Mouse (Mus musculus): Measurements from ENCODE around the gene H2-T23. TPM values are rescaled to one million over a fixed set of nuclear protein-coding genes. Genes with fewer than 3 reads are reported as not detected.
A peak's percentile ranks its signal among the peaks of the same experiment; 100 is the strongest.
"Not testable (repeated sequence)": the region's sequence is repeated elsewhere in the genome, so short reads cannot be mapped to it uniquely, and the experiment has no call there.

H2-T23 gene
- polyA plus RNA-seq, 1 experiment from 2014 or later, result 52.8 TPM

GRCm38 (mm10) chr17:36034524-36034923 is 1.9 kb upstream of the H2-T23 start:
- H3K4me3 ChIP-seq (replicated peaks); H3K27me3 ChIP-seq; H3K9me3 ChIP-seq (replicated peaks); H3K36me3 ChIP-seq (replicated peaks); H3K4me2 ChIP-seq; H3K9ac ChIP-seq: not testable (repeated sequence)
- 65% methylated on average over 3 of the region's 3 CpGs for WGBS (ENCODE audit: insufficient replicate concordance)
- Histone ChIP-seq H3K27ac (replicated peaks) (peak overlapping the region; percentile 19; the same call in 1 of the 2 replicates), H3K4me1 (replicated peaks) (peaks cover 27% of the 10 kb centered on the region)
- ATAC-seq (ENCODE audit: insufficient read depth), result peak; percentile 45

GRCm38 (mm10) chr17:36031583-36032331 is 898 bp downstream of the H2-T23 start:
- WGBS (ENCODE audit: insufficient replicate concordance), result 1% methylated on average over 40 of the region's 40 CpGs
- H3K36me3 ChIP-seq (replicated peaks); H3K27me3 ChIP-seq; H3K9me3 ChIP-seq (replicated peaks): not testable (repeated sequence)
- peak overlapping the region; percentile 86 for H3K4me2 ChIP-seq
- peak overlapping the region; percentile 68 for H3K4me3 ChIP-seq (replicated peaks)
- peak overlapping the region; percentile 69 for H3K9ac ChIP-seq
- H3K4me1 ChIP-seq (replicated peaks), result peaks cover 36% of the 10 kb centered on the region
- peak overlapping the region; percentile 76 for H3K27ac ChIP-seq (replicated peaks)
- ATAC-seq (ENCODE audit: insufficient read depth), result peak; percentile 41

- H3K4me1 ChIP-seq (replicated peaks), result peaks cover 36% of the 10 kb centered on the region
- not testable (repeated sequence) for H3K9me3 ChIP-seq (replicated peaks); ATAC-seq (ENCODE audit: insufficient read depth); H3K36me3 ChIP-seq (replicated peaks); H3K27me3 ChIP-seq
- peak overlapping the region; percentile 68 for H3K4me3 ChIP-seq (replicated peaks)
- 69% methylated on average over 8 of the region's 8 CpGs for WGBS (ENCODE audit: insufficient replicate concordance)
- H3K4me2 ChIP-seq, result peak overlapping the region; percentile 86
- H3K27ac ChIP-seq (replicated peaks), result peak overlapping the region; percentile 76
- peak overlapping the region; percentile 43 for H3K9ac ChIP-seq
These were observed 1.7 kb downstream of the H2-T23 start for GRCm38 (mm10) chr17:36030703-36031582.

- not testable (repeated sequence) for H3K36me3 ChIP-seq (replicated peaks); H3K27me3 ChIP-seq; H3K9me3 ChIP-seq (replicated peaks); H3K4me3 ChIP-seq (replicated peaks); H3K9ac ChIP-seq
- 67% methylated on average over 4 of the region's 4 CpGs for WGBS (ENCODE audit: insufficient replicate concordance)
- H3K4me2 ChIP-seq, result peak overlapping the region; percentile 86
- H3K27ac ChIP-seq (replicated peaks), result peak overlapping the region; percentile 53
- H3K4me1 ChIP-seq (replicated peaks), result peaks cover 40% of the 10 kb centered on the region
- ATAC-seq (ENCODE audit: insufficient read depth), result peak; percentile 23
These were observed 2.5 kb downstream of the H2-T23 start for GRCm38 (mm10) chr17:36030046-36030702.

GRCm38 (mm10) chr17:36028879-36029619 is 3.6 kb downstream of the H2-T23 start:
- Histone ChIP-seq H3K27ac (replicated peaks) (no peak overlapping the region), H3K36me3 (replicated peaks) (no peaks in the 10 kb centered on the region), H3K27me3 (no peaks in the 10 kb centered on the region; the same call in 1 of the 2 replicates), H3K4me1 (replicated peaks) (peaks cover 49% of the 10 kb centered on the region), H3K4me2 (no peak overlapping the region), H3K9ac (no peak overlapping the region), H3K9me3 (replicated peaks) (no peaks in the 10 kb centered on the region), H3K4me3 (replicated peaks) (no peak overlapping the region)
- no peak for ATAC-seq (ENCODE audit: insufficient read depth)
- 76% methylated on average over 7 of the region's 7 CpGs for WGBS (ENCODE audit: insufficient replicate concordance)

GRCm38 (mm10) chr17:36027663-36028062 is 5.0 kb downstream of the H2-T23 start:
- peaks cover 61% of the 10 kb centered on the region for H3K4me1 ChIP-seq (replicated peaks)

GRCm38 (mm10) chr17:36025901-36026300 is 6.8 kb downstream of the H2-T23 start:
- no peak for ATAC-seq (ENCODE audit: insufficient read depth)
- no peak overlapping the region for H3K27ac ChIP-seq (replicated peaks)
- no peaks in the 10 kb centered on the region for H3K9me3 ChIP-seq (replicated peaks)
- no peak overlapping the region for H3K4me3 ChIP-seq (replicated peaks)
- peaks cover 67% of the 10 kb centered on the region for H3K4me1 ChIP-seq (replicated peaks)
- H3K36me3 ChIP-seq (replicated peaks), result no peaks in the 10 kb centered on the region
- no peaks in the 10 kb centered on the region for H3K27me3 ChIP-seq
- 75% methylated on average over 4 of the region's 4 CpGs for WGBS (ENCODE audit: insufficient replicate concordance)
- no peak overlapping the region for H3K9ac ChIP-seq
- H3K4me2 ChIP-seq, result no peak overlapping the region

More at GRCm38 (mm10) chr17:36027663-36028062, 5.0 kb downstream of the H2-T23 start:
- H3K27ac ChIP-seq (replicated peaks), result no peak overlapping the region
- H3K9me3 ChIP-seq (replicated peaks), result no peaks in the 10 kb centered on the region
- H3K9ac ChIP-seq, result no peak overlapping the region
- no peaks in the 10 kb centered on the region; the same call in 1 of the 2 replicates for H3K27me3 ChIP-seq
- no peaks in the 10 kb centered on the region for H3K36me3 ChIP-seq (replicated peaks)
- ATAC-seq (ENCODE audit: insufficient read depth), result no peak
- WGBS (ENCODE audit: insufficient replicate concordance), result 79% methylated on average over 4 of the region's 4 CpGs
- H3K4me2 ChIP-seq, result no peak overlapping the region
- H3K4me3 ChIP-seq (replicated peaks), result no peak overlapping the region

- no peaks in the 10 kb centered on the region for H3K27me3 ChIP-seq
- no peaks in the 10 kb centered on the region for H3K9me3 ChIP-seq (replicated peaks)
- no peak overlapping the region for H3K9ac ChIP-seq
- peaks cover 64% of the 10 kb centered on the region for H3K4me1 ChIP-seq (replicated peaks)
- WGBS (ENCODE audit: insufficient replicate concordance), result 64% methylated on average over 5 of the region's 5 CpGs
- H3K4me2 ChIP-seq, result no peak overlapping the region
- no peaks in the 10 kb centered on the region for H3K36me3 ChIP-seq (replicated peaks)
- H3K27ac ChIP-seq (replicated peaks), result no peak overlapping the region
- no peak for ATAC-seq (ENCODE audit: insufficient read depth)
- no peak overlapping the region for H3K4me3 ChIP-seq (replicated peaks)
These were observed 7.5 kb downstream of the H2-T23 start for GRCm38 (mm10) chr17:36025197-36025596.

- 51% methylated on average over 9 of the region's 9 CpGs for WGBS (ENCODE audit: insufficient replicate concordance)
- Histone ChIP-seq H3K36me3 (replicated peaks) (no peaks in the 10 kb centered on the region), H3K27ac (replicated peaks) (peak overlapping the region; percentile 56), H3K4me3 (replicated peaks) (peak overlapping the region; percentile 4; the same call in 1 of the 2 replicates), H3K9ac (no peak overlapping the region), H3K9me3 (replicated peaks) (no peaks in the 10 kb centered on the region), H3K4me2 (peak overlapping the region; percentile 48), H3K4me1 (replicated peaks) (peaks cover 66% of the 10 kb centered on the region), H3K27me3 (no peaks in the 10 kb centered on the region)
- ATAC-seq (ENCODE audit: insufficient read depth), result no peak
These were observed 8.7 kb downstream of the H2-T23 start for GRCm38 (mm10) chr17:36023710-36024654.

GRCm38 (mm10) chr17:36022922-36023321 is 9.7 kb downstream of the H2-T23 start:
- Histone ChIP-seq H3K4me1 (replicated peaks) (peaks cover 73% of the 10 kb centered on the region), H3K4me2 (no peak overlapping the region), H3K27ac (replicated peaks) (0 out of 2 replicates have a peak overlapping the region, but pooled peaks have one; percentile 41), H3K9ac (no peak overlapping the region), H3K36me3 (replicated peaks) (no peaks in the 10 kb centered on the region), H3K9me3 (replicated peaks) (no peaks in the 10 kb centered on the region), H3K4me3 (replicated peaks) (no peak overlapping the region), H3K27me3 (no peaks in the 10 kb centered on the region)
- ATAC-seq (ENCODE audit: insufficient read depth), result no peak
- 86% methylated on average over 6 of the region's 6 CpGs for WGBS (ENCODE audit: insufficient replicate concordance)
